In the genomic region with DNA sequence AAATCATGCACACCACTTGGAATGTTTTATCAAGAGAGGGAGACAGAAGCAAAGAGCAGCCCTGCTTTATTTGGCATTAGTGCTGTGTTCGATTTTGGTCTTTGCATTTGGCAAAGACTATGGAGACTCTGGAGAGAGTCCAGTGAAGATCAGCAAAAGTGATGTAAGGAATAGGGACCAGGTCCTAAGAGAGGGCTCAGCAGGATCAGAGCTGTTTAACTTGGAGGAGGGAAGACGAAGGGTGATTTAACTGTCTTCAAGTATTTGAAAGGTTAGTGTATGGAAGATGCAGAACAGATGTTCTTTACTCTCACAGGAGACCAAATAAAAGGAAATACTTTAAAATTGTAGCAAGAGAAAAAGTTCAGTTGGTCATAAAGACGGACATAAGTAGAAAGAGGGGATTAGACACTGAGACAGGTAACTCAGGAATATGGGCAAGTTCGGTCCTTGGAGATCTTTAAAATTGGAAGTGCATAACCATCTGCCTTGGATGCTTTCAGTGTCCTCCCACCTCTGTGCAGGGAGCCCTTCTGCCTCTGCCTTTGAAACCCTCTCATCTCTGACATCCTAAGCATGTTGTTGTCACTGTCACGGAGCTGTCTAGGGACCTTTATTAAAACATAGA, we compare ENCODE assay signal across 38 mouse cellular contexts. TPM values are rescaled to one million over a fixed set of nuclear protein-coding genes. Genes with fewer than 3 reads are reported as not detected.
"Had no signal": no experiment of that assay in that cellular context is flagged by ENCODE, and none has a peak within 500 bp of the region (broad histone marks: within the 10 kb centered on the region; RNA-seq: fewer than 3 reads in every experiment).

No protein-coding gene starts in this region.

- H3K27me3 ChIP-seq: heart, embryonic 12.5 days; heart, embryonic 13.5 days; heart, embryonic 15.5 days; hindbrain, embryonic 12.5 days; hindbrain, embryonic 13.5 days; hindbrain, embryonic 15.5 days; intestine, embryonic 15.5 days; kidney, embryonic 15.5 days had no signal

- ATAC-seq: hindbrain, embryonic 16.5 days; hindbrain, postnatal 0 days; inflammation-experienced regulatory T-cells, adult 6 months; intestine, embryonic 15.5 days; intestine, embryonic 16.5 days; intestine, postnatal 0 days had no signal

- H3K9ac ChIP-seq: heart, embryonic 12.5 days; heart, embryonic 13.5 days; heart, embryonic 15.5 days; hindbrain, embryonic 12.5 days; hindbrain, embryonic 13.5 days; hindbrain, embryonic 14.5 days; hindbrain, embryonic 15.5 days; intestine, embryonic 15.5 days; kidney, embryonic 15.5 days had no signal

- H3K9me3 ChIP-seq: heart, embryonic 10.5 days; heart, embryonic 12.5 days; heart, embryonic 13.5 days; heart, embryonic 15.5 days; hindbrain, embryonic 10.5 days; hindbrain, embryonic 12.5 days; hindbrain, embryonic 13.5 days; hindbrain, embryonic 15.5 days; intestine, embryonic 15.5 days; kidney, embryonic 15.5 days had no signal

- H3K36me3 ChIP-seq: heart, embryonic 10.5 days; heart, embryonic 12.5 days; heart, embryonic 13.5 days; heart, embryonic 15.5 days; hindbrain, embryonic 10.5 days; hindbrain, embryonic 12.5 days; hindbrain, embryonic 13.5 days; hindbrain, embryonic 15.5 days; intestine, embryonic 15.5 days; kidney, embryonic 15.5 days had no signal

- H3K27ac ChIP-seq: heart, embryonic 10.5 days; heart, embryonic 13.5 days; heart, embryonic 15.5 days; hindbrain, embryonic 10.5 days; hindbrain, embryonic 12.5 days; hindbrain, embryonic 13.5 days; hindbrain, embryonic 14.5 days; hindbrain, embryonic 15.5 days; hindbrain, postnatal 0 days; intestine, embryonic 15.5 days; kidney, embryonic 15.5 days; kidney, postnatal 0 days; layer of hippocampus, adult 2 months; left cerebral cortex, adult 2 months had no signal

- H3K4me2 ChIP-seq: heart, embryonic 12.5 days; heart, embryonic 13.5 days; heart, embryonic 15.5 days; hindbrain, embryonic 12.5 days; hindbrain, embryonic 13.5 days; hindbrain, embryonic 14.5 days; hindbrain, embryonic 15.5 days; intestine, embryonic 15.5 days; kidney, embryonic 15.5 days had no signal

- DNase-seq: heart, postnatal 10 days; heart, postnatal 14 days; heart, postnatal 36 days; heart, postnatal 4 days; kidney, adult 11 months; kidney, adult 18-20 months; kidney, adult 2 months; kidney, adult 8-10 months; kidney, adult 9 months; kidney, postnatal 10 days; kidney, postnatal 14 days; kidney, postnatal 25 days; kidney, postnatal 36 days; kidney, postnatal 4 days; layer of hippocampus, adult 9-11 months; layer of hippocampus, postnatal 36 days had no signal

- H3K4me3 ChIP-seq: heart, embryonic 10.5 days; heart, embryonic 12.5 days; heart, embryonic 13.5 days; heart, embryonic 15.5 days; hindbrain, embryonic 10.5 days; hindbrain, embryonic 12.5 days; hindbrain, embryonic 13.5 days; hindbrain, embryonic 15.5 days; intestine, embryonic 15.5 days; kidney, embryonic 15.5 days; layer of hippocampus, adult 2 months; left cerebral cortex, adult 2 months had no signal

- H3K4me1 ChIP-seq: heart, embryonic 10.5 days; heart, embryonic 12.5 days; heart, embryonic 13.5 days; heart, embryonic 15.5 days; hindbrain, embryonic 10.5 days; hindbrain, embryonic 12.5 days; hindbrain, embryonic 13.5 days; hindbrain, embryonic 15.5 days; intestine, embryonic 15.5 days; kidney, embryonic 15.5 days had no signal

RNA-seq across cellular contexts. Expression of gene Cfap299, which starts 31.8 kb away (rescaled TPM):
- total RNA-seq: heart, postnatal 10 days; heart, postnatal 14 days; heart, postnatal 25 days; heart, postnatal 36 days; heart, postnatal 4 days; hematopoietic stem cell, adult 5-6 weeks had no signal
- polyA plus RNA-seq: heart, embryonic 12.5 days; heart, embryonic 15.5 days; inflammation-experienced regulatory T-cells, adult 6 months; intestine, embryonic 14.5 days; kidney, adult 2 months had no signal
